Mouse (Mus musculus) stomach, postnatal 0 days (tissue): ENCODE measurements around the gene Snx29.

Source experiments
- CTCF ChIP-seq: IDR thresholded peaks from 2 replicates; pipeline ENCODE4 v1.5.1; 2016; ENCODE audit warnings: antibody characterized with exemption, low read depth, mild to moderate bottlenecking, moderate library complexity
- EP300 ChIP-seq: optimal IDR thresholded peaks from 2 replicates; pipeline ENCODE3; 2016; ENCODE audit warnings: antibody characterized with exemption

DNA sequence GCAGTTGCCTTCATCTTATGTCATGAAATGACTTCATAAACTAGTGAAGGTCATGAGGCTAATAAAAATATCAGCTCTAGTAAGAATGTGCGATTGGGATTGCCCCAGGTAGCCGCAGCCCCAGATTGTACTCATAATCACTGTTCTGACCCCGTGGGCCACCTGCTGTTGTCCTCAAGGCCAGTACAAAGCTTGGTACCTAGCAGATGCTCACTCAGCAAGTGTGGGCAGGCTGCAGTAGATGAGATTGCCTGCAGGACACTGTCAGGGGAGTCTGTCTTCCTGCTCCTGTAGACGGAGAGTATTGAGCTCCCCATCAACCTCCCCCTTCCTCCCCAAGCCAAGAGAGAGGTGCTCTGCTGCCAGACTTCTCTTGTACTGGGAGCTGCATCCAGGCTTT is 382.7 kb downstream of the Snx29 start:
- no peak for TF ChIP-seq CTCF
- no peak for TF ChIP-seq EP300
